Mouse (Mus musculus) left cerebral cortex, postnatal 14 days (tissue): Measurements from ENCODE around the gene Lurap1l. TPM values are rescaled to one million over a fixed set of nuclear protein-coding genes. Genes with fewer than 3 reads are reported as not detected.

Source experiments
- DNase-seq, 2 experiments: peaks; one replicate each; pipeline ENCODE4 v3.0.0; 2021 to 2022; ENCODE audit warnings: low spot score in 2 of 2, mixed read lengths in 1 of 2
- intact Hi-C: fragments of 180-260 bp; cut with DNase I; formaldehyde crosslinking; loops from one replicate; pipeline ENCODE4 v1.15.1; 2025
- microRNA-seq, 2 experiments: library from miRNA; unstranded; fragments of <30 nt; microRNA quantifications; one replicate each; pipeline ENCODE4 v1.2.0; 2022
- total RNA-seq, 2 experiments: library from RNA; stranded (reverse); gene quantifications; 2 replicates each; pipeline ENCODE4 v1.2.3; 2021

Lurap1l gene
- total RNA-seq, 2 experiments from 2014 or later: 6.3 to 7.0 TPM

DNA sequence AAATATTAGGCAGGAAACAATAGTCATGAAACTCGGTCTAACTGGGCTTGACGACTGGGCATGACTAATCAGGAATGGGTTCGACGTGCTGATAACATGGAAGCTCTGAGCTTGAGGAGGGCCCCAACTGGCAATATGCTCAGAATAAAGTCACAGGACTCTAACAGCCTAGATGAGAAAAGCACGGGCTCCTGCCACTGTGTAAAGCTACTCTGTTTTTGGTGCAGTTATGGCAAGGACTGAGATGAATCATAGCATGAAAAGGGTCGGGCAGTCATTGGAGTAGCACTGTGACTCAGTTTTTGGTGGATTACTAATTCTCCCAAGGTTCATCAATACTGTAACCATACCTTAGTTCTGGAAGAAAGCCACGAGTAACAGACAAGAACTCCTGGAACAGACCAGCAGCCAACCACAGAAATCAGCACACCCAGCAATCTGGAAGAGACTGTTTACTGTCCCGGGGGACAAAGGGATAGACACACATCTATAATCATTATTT lies 39.9 kb downstream of the Lurap1l start:
- DNase-seq: no peak
- intact Hi-C loops: no loop called here

GRCm38 (mm10) chr4:80952653-80953052 lies 42.2 kb downstream of the Lurap1l start:
- no peak for DNase-seq
- intact Hi-C loops: no loop called here

GRCm38 (mm10) chr4:80955942-80956341 lies 45.5 kb downstream of the Lurap1l start:
- intact Hi-C loops: no loop called here
- DNase-seq: no peak

GRCm38 (mm10) chr4:80967526-80967925 lies 57.1 kb downstream of the Lurap1l start:
- intact Hi-C loops: no loop called here
- no peak for DNase-seq

DNA sequence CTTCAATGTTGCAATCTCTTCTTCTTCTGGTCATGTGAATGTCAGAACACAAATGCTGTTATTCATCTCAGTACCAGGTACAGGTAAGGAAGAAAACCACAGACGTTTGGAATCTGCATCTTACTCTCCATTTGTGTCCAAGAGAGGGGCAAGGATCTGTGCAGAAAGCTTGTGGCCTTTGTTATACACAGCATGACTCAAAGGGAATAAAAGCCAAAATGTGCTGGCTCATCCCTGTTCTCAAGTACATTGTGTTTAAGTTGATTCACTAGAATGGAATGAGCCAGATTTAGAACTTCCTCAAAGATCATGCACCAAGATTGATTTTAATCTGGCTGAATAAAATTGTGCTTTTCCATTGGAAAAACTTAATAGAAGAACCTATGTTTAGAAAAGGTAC lies 61.4 kb downstream of the Lurap1l start:
- intact Hi-C loops: no loop called here
- DNase-seq: no peak

GRCm38 (mm10) chr4:80973896-80974295 lies 63.5 kb downstream of the Lurap1l start:
- intact Hi-C loops: no loop called here

DNA sequence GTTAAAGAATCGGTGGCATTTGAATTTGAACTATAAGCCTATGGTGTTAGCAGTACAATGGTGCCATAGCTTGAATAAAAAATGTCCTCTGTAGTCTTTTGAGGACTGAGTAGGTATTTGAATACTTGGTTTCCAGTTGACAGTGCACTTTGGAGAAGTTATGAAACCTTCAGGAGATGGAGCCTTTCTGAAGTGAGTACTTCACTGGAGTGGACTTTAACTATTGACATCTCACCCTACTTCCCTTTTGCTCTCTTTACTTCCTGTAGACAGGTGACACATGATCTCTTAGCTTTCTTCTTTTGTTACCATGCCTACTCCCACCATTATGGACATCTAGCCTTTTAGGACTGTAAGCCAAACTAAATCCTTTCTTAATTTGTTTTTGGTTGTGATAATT lies 80.4 kb downstream of the Lurap1l start:
- intact Hi-C loops: no loop called here
- DNase-seq: no peak

More at GRCm38 (mm10) chr4:80973896-80974295, 63.5 kb downstream of the Lurap1l start:
- no peak for DNase-seq

GRCm38 (mm10) chr4:81003528-81003927 lies 93.1 kb downstream of the Lurap1l start:
- DNase-seq: no peak
- intact Hi-C loops: no loop called here

Small RNA genes lying within 50 kb of the gene (microRNA-seq; reads per million reads assigned to microRNA genes)
- gene Gm27452: 0 reads per million in 2 experiments

Other genes with a start within 250 kb of the Lurap1l start
- under 1 TPM; 0.32 to 0.33 TPM for gene Tyrp1, start 76.5 kb upstream of the Lurap1l start, total RNA-seq